Mouse (Mus musculus): ENCODE measurements at regions not wholly inside any gene's neighbourhood (a gene's known extent, or its start where the extent isn't known, plus 50 kb on each side); places are given as distances from the start of the nearest gene placed in this dataset.

DNA sequence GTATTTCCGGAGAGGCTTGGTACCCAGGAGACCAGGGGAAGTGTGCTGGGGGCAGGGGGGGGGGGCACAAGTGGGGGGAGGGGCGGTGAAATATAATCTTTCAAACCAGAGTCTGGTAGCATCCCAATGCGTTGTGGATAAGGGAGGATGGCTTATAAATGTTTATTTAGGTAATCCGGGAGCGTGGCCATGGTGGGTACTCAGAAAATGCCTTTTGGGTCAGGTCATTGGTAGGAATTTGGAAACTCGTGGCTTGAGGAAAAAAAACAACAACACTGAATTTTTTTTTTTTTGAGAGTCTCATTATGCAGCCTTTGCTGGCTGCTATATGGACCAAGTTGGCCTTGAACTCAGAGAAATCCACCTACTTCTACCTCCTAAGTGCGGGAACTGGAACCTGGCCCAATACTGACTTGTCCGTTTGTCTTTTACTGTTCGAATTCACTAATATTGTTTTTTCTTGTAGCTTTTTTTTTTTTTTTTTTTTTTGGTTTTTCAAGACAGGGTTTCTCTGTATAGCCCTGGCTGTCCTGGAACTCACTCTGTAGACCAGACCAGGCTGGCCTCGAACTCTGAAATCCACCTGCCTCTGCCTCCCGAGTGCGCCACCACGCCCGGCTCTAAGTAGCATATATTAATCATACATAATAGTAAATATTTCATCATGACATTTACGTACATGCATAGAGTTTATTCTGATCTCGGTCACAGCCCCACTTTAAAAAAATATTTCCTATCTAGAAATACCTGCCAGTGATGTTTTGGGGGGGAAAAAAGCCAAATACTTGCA is 52.8 kb upstream of the Pim1 start:
- TF ChIP-seq CTCF (IDR thresholded peaks at IDR 0.05) = no peak
- ChIA-PET POLR2A (interaction anchor here (0.6 kb wide), 1 partner anchor 223 kb away, joined by 3 read pairs; no protein-coding TSS in a partner anchor), CTCF (interaction anchor here (0.8 kb wide), 1 partner anchor 50 kb away, joined by 3 read pairs; no protein-coding TSS in a partner anchor)
- in situ Hi-C loops (cut with MboI; ENCODE audit: low pct_unique_long_range_greater_than_20kb) = loop anchor here (5.0 kb wide), 1 partner anchor 50 kb away; no protein-coding TSS in a partner anchor
- H3K27me3 ChIP-seq = no peaks in the 10 kb centered on the region
- DNase-seq (ENCODE audit: low read depth, low spot score) (peak; percentile 84), ATAC-seq (no peak)

DNA sequence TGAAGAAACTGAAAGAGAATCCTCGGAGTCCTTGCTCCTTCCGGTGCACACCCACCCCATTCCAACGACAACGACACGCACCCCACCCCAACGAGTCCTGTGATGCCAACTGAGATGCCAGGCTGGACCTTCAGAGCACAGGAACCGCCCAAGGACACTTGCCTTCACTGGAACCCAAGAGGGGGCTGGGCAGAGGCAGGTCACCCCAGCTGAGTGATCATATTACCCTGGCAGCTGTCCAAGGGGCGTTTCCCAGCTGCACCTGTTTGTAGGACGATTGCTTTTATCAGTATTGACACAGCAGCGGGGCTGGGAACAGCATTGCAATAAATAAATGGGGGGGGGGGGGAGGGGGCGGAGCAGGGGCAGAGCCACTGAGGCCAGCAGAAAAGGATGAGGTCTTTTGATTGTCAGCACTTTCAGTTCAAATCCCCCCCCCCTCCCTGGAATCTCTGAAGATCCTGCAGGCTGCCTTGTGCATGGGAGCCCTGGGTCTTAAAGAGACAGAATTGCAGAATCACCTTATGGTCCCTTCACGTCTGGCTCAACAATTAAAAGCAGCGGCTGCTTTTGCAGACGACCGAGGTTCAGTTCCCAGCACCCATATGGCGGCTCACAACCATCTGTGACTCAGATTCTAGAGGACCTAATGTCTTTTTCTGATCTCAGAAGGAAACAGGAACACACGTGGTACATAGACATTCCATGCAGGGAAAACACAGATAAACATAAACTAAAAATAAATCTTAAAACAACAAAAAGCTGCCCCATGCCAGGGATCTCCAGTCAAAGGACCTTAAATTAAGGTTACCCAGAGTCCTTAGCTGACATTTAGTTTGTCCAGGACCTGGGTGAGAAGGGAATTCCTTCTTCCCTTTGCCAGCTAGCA is 52.0 kb upstream of the Pim1 start:
- TF ChIP-seq CTCF (IDR thresholded peaks at IDR 0.05) = no peak
- H3K27me3 ChIP-seq = no peaks in the 10 kb centered on the region
- CTCF ChIA-PET = interaction anchor here (0.9 kb wide), 1 partner anchor 16 kb away, joined by 3 read pairs; no protein-coding TSS in a partner anchor
- in situ Hi-C loops (cut with MboI; ENCODE audit: low pct_unique_long_range_greater_than_20kb) = loop anchor here (5.0 kb wide), 1 partner anchor 49 kb away; no protein-coding TSS in a partner anchor
- DNase-seq (ENCODE audit: low read depth, low spot score) = no peak
- no peak for ATAC-seq
- POLR2A ChIA-PET = interaction anchor here (0.9 kb wide), 1 partner anchor 20 kb away, joined by 4 read pairs; no protein-coding TSS in a partner anchor

DNA sequence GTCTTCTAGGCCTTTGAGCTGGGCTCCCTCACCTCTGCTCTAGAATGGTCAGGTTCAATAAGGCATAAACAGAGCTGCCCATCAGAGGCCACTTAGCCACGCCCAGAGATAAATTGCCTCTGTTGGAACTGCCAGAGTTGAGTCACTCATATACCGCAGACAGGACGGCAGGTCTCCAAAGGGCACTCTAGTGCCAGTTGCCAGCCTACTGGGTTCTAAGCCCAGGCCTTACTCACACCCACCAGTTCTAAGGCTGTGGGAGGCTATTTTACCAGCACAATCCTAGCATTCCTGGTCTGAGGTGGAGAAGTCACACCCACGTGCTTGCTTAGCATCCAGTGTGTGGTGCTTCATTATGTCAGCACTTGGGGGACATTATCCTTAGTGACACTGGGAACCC is 50.6 kb upstream of the Pim1 start:
- no peak for TF ChIP-seq CTCF (IDR thresholded peaks at IDR 0.05)
- DNase-seq (ENCODE audit: low read depth, low spot score) (no peak), ATAC-seq (peak; percentile 49)
- no peaks in the 10 kb centered on the region for H3K27me3 ChIP-seq
- ChIA-PET CTCF (interaction anchor here (1.3 to 2.0 kb wide), 2 partner anchors 13 to 20 kb away, joined by 5 to 6 read pairs; no protein-coding TSS in a partner anchor), POLR2A (no interaction called here)
- in situ Hi-C loops (cut with MboI; ENCODE audit: low pct_unique_long_range_greater_than_20kb) = loop anchor here (5.0 kb wide), 1 partner anchor 47 kb away; no protein-coding TSS in a partner anchor

DNA sequence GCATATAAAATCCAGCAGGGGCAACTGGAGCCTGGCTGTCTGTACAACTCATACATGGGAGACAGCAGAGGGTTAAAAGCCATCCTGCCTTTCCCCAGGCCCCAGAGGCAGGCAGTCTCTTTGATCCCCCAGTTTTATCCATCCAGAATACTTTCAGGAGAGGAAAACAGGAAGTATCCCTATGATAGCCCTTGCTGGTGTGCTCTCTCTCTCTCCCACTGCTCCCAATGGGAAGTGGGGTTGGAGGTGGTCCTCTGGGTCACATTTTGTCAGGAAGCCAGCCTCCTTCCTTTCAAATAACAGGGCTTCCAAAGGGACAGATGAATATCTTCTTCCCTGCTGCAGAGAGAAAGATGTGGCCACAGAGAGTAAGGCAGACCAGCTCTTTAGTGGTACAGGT is 50.1 kb upstream of the Pim1 start:
- ChIA-PET POLR2A (no interaction called here), CTCF (interaction anchor here (1.3 to 2.0 kb wide), 3 partner anchors 13 to 19 kb away, joined by 4 to 6 read pairs (median 5); no protein-coding TSS in a partner anchor)
- no peaks in the 10 kb centered on the region for H3K27me3 ChIP-seq
- in situ Hi-C loops (cut with MboI; ENCODE audit: low pct_unique_long_range_greater_than_20kb) = no loop called here
- no peak for TF ChIP-seq CTCF (IDR thresholded peaks at IDR 0.05)
- ATAC-seq (no peak), DNase-seq (ENCODE audit: low read depth, low spot score) (no peak)
